Mouse (Mus musculus): ENCODE data around the gene Rnf208. TPM values are rescaled to one million over a fixed set of nuclear protein-coding genes. Genes with fewer than 3 reads are reported as not detected.
"Not testable (repeated sequence)": the region's sequence is repeated elsewhere in the genome, so short reads cannot be mapped to it uniquely, and the experiment has no call there.

Rnf208 gene
- total and polyA plus RNA-seq, 3 experiments = 0.22 to 54.7 (median 18.4) TPM

DNA sequence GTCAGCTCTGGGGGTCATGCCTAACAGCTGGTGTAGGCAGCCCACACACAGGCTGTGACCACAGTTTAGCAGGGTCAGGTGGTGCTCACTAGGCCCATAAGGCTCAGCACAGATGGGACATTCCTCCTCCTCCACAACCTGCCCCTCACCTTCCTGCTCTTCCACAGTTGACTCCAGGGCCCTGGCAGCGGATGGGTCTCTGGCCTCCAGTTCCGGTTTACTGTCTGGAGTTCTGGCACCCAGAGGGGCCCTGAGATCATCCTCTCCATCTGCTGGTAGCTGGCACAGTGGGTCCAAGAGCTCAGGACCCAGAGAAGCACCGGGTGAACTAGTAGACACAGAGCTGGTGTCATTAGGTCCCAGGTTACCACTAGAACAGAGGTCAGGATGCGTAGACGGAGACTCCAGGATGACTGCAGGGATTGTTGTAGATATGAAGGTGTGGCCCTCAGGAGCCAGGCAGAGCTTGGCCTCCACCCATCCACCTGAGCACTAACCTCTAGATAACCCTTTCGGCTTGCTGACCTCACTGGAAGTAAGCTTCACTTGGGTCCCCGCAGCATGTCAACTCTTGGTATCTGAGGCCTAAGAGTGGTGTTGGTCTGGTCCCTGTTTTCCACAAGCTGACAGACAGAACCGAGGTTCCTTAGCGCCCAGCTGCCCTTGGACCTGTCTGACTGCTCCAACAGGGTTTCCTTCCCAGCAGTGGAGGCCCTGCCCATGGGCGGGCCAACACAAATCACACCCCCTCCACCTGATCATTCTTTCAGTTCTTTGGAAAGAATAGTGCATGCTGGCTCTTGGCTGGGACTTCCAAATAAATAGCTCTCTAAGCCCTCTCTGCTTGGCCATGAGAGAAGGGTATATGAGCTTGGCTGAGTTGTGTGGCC, 4.4 kb downstream of the Rnf208 start, which contains the start of gene AL732309.1:
Gene AL732309.1 (minus strand): TSS at position 681 of the 890 bp plus-strand sequence.
- Histone ChIP-seq H3K36me3 (replicated peaks) (peaks cover 84% of the 10 kb centered on the region), H3K27me3 (ENCODE audit: insufficient read depth, low read length) (peaks cover 17% of the 10 kb centered on the region), H3K4me1 (ENCODE audit: insufficient read depth, low read depth, low read length) (peaks cover 57% of the 10 kb centered on the region), H3K4me3 (ENCODE audit: low read depth, low read length) (no peak within 1 kb of the TSS), H3K9me3 (replicated peaks) (no peaks in the 10 kb centered on the region)
- TF ChIP-seq CTCF (IDR thresholded peaks at IDR 0.05; ENCODE audit: low read depth, low read length) (no peak), GATA2 (IDR thresholded peaks at IDR 0.05; ENCODE audit: borderline replicate concordance, low read depth, low read length) (no peak), GATA1 (IDR thresholded peaks at IDR 0.05; ENCODE audit: borderline replicate concordance, low read length) (no peak), TAL1 (conservative IDR thresholded peaks at IDR 0.05; ENCODE audit: low read depth, low read length) (no peak), POLR2AphosphoS5 (IDR thresholded peaks at IDR 0.05; ENCODE audit: insufficient replicate concordance, low read depth, low read length) (no peak)
- DNase-seq (ENCODE audit: low spot score) (no peak), ATAC-seq (ENCODE audit: extremely low read depth, insufficient number of reproducible peaks, low FRiP score, poor library complexity, severe bottlenecking) (no peak)

DNA sequence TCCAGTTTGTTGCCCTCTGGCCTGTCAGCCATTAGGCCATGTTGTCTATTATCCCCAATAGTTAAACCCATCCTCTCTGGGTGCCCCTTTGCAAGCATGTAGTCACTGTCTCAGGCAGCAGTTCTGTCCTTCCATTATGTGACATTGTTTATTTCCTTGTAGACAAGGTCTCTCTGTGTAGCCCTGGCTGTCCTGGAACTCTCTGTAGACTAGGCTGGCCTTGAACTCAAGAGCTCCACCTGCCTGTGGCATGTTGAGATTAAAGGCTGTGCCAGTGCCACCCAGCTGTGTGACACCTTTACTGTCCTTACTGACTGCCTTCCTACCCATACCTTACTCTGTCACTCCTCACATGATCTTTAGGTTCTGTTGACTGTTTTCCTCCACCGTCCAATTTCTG, 10.3 kb downstream of the Rnf208 start:
- Histone ChIP-seq H3K4me3 (ENCODE audit: low read depth, low read length) (no peak overlapping the region), H3K27me3 (ENCODE audit: insufficient read depth, low read length) (no peaks in the 10 kb centered on the region; the same call in 1 of the 2 replicates), H3K9me3 (replicated peaks) (no peaks in the 10 kb centered on the region), H3K4me1 (ENCODE audit: insufficient read depth, low read depth, low read length) (peaks cover 46% of the 10 kb centered on the region), H3K36me3 (replicated peaks) (peaks cover 72% of the 10 kb centered on the region)
- ATAC-seq (ENCODE audit: extremely low read depth, insufficient number of reproducible peaks, low FRiP score, poor library complexity, severe bottlenecking) = no peak
- DNase-seq (ENCODE audit: low spot score) = no peak
- TF ChIP-seq POLR2AphosphoS5 (IDR thresholded peaks at IDR 0.05; ENCODE audit: insufficient replicate concordance, low read depth, low read length) (no peak), GATA2 (IDR thresholded peaks at IDR 0.05; ENCODE audit: borderline replicate concordance, low read depth, low read length) (no peak), CTCF (IDR thresholded peaks at IDR 0.05; ENCODE audit: low read depth, low read length) (peak; percentile 14; the same call in 1 of the 2 replicates), GATA1 (IDR thresholded peaks at IDR 0.05; ENCODE audit: borderline replicate concordance, low read length) (no peak), TAL1 (conservative IDR thresholded peaks at IDR 0.05; ENCODE audit: low read depth, low read length) (no peak)

DNA sequence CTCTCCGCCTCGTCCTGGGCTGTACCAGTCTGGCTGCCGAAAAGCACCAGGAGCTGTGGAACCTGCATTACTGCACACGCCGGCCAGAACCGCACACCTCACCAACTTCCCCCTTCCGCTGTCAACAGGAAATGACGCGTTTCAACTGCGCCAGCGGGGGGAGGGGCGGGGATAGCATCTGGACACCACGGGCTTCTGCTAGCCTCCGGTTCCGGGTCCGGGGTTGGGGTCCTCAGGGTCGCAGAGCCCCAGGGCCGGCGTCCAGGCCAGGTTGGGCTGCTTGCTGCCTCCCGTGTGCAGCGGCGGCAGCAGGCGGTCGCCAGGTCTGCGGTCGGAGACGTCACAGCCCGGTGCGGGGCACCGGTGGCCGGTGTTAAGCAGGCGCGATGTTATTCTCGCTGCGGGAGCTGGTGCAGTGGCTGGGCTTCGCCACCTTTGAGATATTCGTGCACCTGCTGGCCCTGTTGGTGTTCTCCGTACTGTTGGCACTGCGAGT, 13.3 kb downstream of the Rnf208 start, which contains the start of gene Tmem203:
Gene Tmem203 (plus strand): TSS at position 156 of the 496 bp plus-strand sequence.
- peak; percentile 82 for DNase-seq (ENCODE audit: low spot score)

GRCm38 (mm10) chr2:25256443-25257109, 14.5 kb downstream of the Rnf208 start:
- Histone ChIP-seq H3K4me1 (ENCODE audit: insufficient read depth, low read depth, low read length) (peaks cover 44% of the 10 kb centered on the region), H3K4me3 (ENCODE audit: low read depth, low read length) (peak overlapping the region; percentile 98), H3K36me3 (replicated peaks) (peaks cover 37% of the 10 kb centered on the region)
- H3K9me3 ChIP-seq (replicated peaks); ATAC-seq (ENCODE audit: extremely low read depth, insufficient number of reproducible peaks, low FRiP score, poor library complexity, severe bottlenecking); H3K27me3 ChIP-seq (ENCODE audit: insufficient read depth, low read length): not testable (repeated sequence)
- peak; percentile 33 for DNase-seq (ENCODE audit: low spot score)

More for the DNA sequence above, 13.3 kb downstream of the Rnf208 start, which contains the start of gene Tmem203:
- Histone ChIP-seq H3K4me3 (ENCODE audit: low read depth, low read length) (peak within 1 kb of the TSS; percentile 98), H3K9me3 (replicated peaks) (no peaks in the 10 kb centered on the region), H3K36me3 (replicated peaks) (peaks cover 50% of the 10 kb centered on the region), H3K4me1 (ENCODE audit: insufficient read depth, low read depth, low read length) (peaks cover 48% of the 10 kb centered on the region), H3K27me3 (ENCODE audit: insufficient read depth, low read length) (no peaks in the 10 kb centered on the region)
- ATAC-seq (ENCODE audit: extremely low read depth, insufficient number of reproducible peaks, low FRiP score, poor library complexity, severe bottlenecking) = peak; percentile 63
- no peak for TF ChIP-seq CTCF (IDR thresholded peaks at IDR 0.05; ENCODE audit: low read depth, low read length)
- no peak for TF ChIP-seq GATA1 (IDR thresholded peaks at IDR 0.05; ENCODE audit: borderline replicate concordance, low read length)
- no peak for TF ChIP-seq GATA2 (IDR thresholded peaks at IDR 0.05; ENCODE audit: borderline replicate concordance, low read depth, low read length)
- no peak for TF ChIP-seq TAL1 (conservative IDR thresholded peaks at IDR 0.05; ENCODE audit: low read depth, low read length)

GRCm38 (mm10) chr2:25257250-25257649, 15.2 kb downstream of the Rnf208 start:
- Histone ChIP-seq H3K36me3 (replicated peaks) (peaks cover 31% of the 10 kb centered on the region), H3K4me1 (ENCODE audit: insufficient read depth, low read depth, low read length) (peaks cover 48% of the 10 kb centered on the region)
- not testable (repeated sequence) for ATAC-seq (ENCODE audit: extremely low read depth, insufficient number of reproducible peaks, low FRiP score, poor library complexity, severe bottlenecking); H3K9me3 ChIP-seq (replicated peaks); H3K4me3 ChIP-seq (ENCODE audit: low read depth, low read length); DNase-seq (ENCODE audit: low spot score); H3K27me3 ChIP-seq (ENCODE audit: insufficient read depth, low read length)

DNA sequence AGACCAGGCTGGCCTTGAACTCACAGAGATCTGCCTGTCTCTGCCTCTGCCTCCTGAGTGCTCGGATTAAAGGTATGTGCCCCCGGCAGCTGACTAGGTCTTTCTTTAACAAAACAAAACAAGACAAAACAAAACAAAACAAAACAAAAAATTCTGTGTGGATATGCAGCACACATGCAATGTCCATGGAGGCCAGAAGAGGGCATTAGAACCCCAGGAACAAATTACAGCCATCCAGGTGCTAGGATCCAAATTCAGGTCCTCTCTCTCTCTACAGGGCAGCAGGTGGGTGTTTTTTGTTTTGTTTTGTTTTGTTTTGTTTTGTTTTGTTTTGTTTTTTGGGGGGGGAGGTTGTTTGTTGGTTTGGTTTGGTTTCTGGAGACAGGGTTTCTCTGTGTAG, 16.8 kb downstream of the Rnf208 start:
- Histone ChIP-seq H3K4me3 (ENCODE audit: low read depth, low read length) (no peak overlapping the region), H3K27me3 (ENCODE audit: insufficient read depth, low read length) (no peaks in the 10 kb centered on the region), H3K9me3 (replicated peaks) (no peaks in the 10 kb centered on the region), H3K36me3 (replicated peaks) (peaks cover 20% of the 10 kb centered on the region), H3K4me1 (ENCODE audit: insufficient read depth, low read depth, low read length) (peaks cover 48% of the 10 kb centered on the region)
- TF ChIP-seq POLR2AphosphoS5 (IDR thresholded peaks at IDR 0.05; ENCODE audit: insufficient replicate concordance, low read depth, low read length) = no peak
- peak; percentile 46; the same call in 1 of the 2 replicates for TF ChIP-seq CTCF (IDR thresholded peaks at IDR 0.05; ENCODE audit: low read depth, low read length)
- no peak for TF ChIP-seq TAL1 (conservative IDR thresholded peaks at IDR 0.05; ENCODE audit: low read depth, low read length)
- no peak for TF ChIP-seq GATA2 (IDR thresholded peaks at IDR 0.05; ENCODE audit: borderline replicate concordance, low read depth, low read length)
- no peak for TF ChIP-seq GATA1 (IDR thresholded peaks at IDR 0.05; ENCODE audit: borderline replicate concordance, low read length)
- no peak for ATAC-seq (ENCODE audit: extremely low read depth, insufficient number of reproducible peaks, low FRiP score, poor library complexity, severe bottlenecking)
- no peak for DNase-seq (ENCODE audit: low spot score)

All from G1E (cell line).